Mouse (Mus musculus) neutrophil, adult 65 days (primary cell): ENCODE data around the gene Vmn2r7. TPM values are rescaled to one million over a fixed set of nuclear protein-coding genes. Genes with fewer than 3 reads are reported as not detected.

Experiments used
- total RNA-seq: library from RNA; stranded (reverse); gene quantifications from 2 replicates; pipeline ENCODE4 v1.2.4, GENCODE M21; 2023

Vmn2r7 gene
- total RNA-seq, result not detected in 2 replicates

DNA sequence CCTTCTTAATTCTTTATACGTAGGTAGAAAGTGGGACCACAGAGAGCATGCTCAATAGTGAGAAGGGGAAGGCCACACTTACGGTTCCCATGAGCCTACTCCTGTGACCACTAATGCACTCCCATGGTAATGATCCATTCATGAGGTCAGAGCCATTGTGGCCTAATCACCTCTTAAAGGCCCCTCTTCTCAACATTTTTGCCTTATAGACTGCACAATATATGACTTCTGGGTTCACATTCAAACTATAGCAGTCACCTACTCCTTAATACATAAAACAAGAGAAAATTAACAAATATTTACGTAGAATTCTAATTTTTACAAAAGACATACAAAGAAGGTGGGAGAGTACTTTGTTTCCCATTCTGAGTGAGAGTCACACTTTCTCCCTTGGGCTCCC is at the start of gene Vmn2r7:
TSS of gene Vmn2r7 (minus strand) at position 101 of the 400 bp plus-strand sequence.

